Mouse (Mus musculus) lung, postnatal 0 days (tissue): Measurements from ENCODE around the gene Alk. TPM values are rescaled to one million over a fixed set of nuclear protein-coding genes. Genes with fewer than 3 reads are reported as not detected.

ENCODE experiments used
- ATAC-seq: fragments of 200-750 bp; cut with Nextera tagmentation; 2 replicates; pipeline ENCODE4 v1.8.0; 2017; ENCODE audit warnings: moderate library complexity
- DNase-seq: peaks from one replicate; pipeline ENCODE4 v3.0.0-alpha.2; 2016; ENCODE audit warnings: low spot score
- H3K27ac ChIP-seq: fragments of 300-500 bp; sonication (generic); 2 replicates; pipeline ENCODE4 v1.5.1; 2014; ENCODE audit warnings: antibody characterized with exemption, mild to moderate bottlenecking, low read length, mixed read lengths
- H3K27me3 ChIP-seq: fragments of 300-500 bp; sonication (generic); replicated peaks from 2 replicates; pipeline ENCODE4 v1.6.1; 2014; ENCODE audit warnings: low read length, mixed read lengths; ENCODE audit not compliant: insufficient read depth
- H3K36me3 ChIP-seq: fragments of 300-500 bp; sonication (generic); 2 replicates; pipeline ENCODE4 v1.6.1; 2014; ENCODE audit warnings: low read length, mixed read lengths; ENCODE audit not compliant: insufficient read depth
- H3K4me1 ChIP-seq: fragments of 300-500 bp; sonication (generic); 2 replicates; pipeline ENCODE4 v1.6.1; 2014; ENCODE audit warnings: antibody characterized with exemption, low read depth, low read length, mixed read lengths; ENCODE audit not compliant: insufficient read depth
- H3K4me2 ChIP-seq: fragments of 300-500 bp; sonication (generic); replicated peaks from 2 replicates; pipeline ENCODE4 v1.6.1; 2014; ENCODE audit warnings: low read depth, mild to moderate bottlenecking, low read length, moderate library complexity, mixed read lengths
- H3K4me3 ChIP-seq: fragments of 300-500 bp; sonication (generic); 2 replicates; pipeline ENCODE4 v1.5.1; 2014; ENCODE audit warnings: low read depth, low read length
- H3K9ac ChIP-seq: fragments of 300-500 bp; sonication (generic); replicated peaks from 2 replicates; pipeline ENCODE4 v1.6.1; 2014; ENCODE audit warnings: low read depth, mild to moderate bottlenecking
- H3K9me3 ChIP-seq: fragments of 300-500 bp; sonication (generic); 2 replicates; pipeline ENCODE4 v1.6.1; 2016; ENCODE audit warnings: low read length, mixed read lengths
- CTCF ChIP-seq: IDR thresholded peaks from 2 replicates; pipeline ENCODE4 v1.5.1; 2016; ENCODE audit warnings: antibody characterized with exemption, mild to moderate bottlenecking
- EP300 ChIP-seq: IDR thresholded peaks from 2 replicates; pipeline ENCODE4 v1.6.1; 2016; ENCODE audit warnings: antibody characterized with exemption, mild to moderate bottlenecking, control low read depth
- WGBS: fragments of 180-500 bp; shearing (Covaris S2); extraction: QIAGEN DNeasy Blood & Tissue Kit; methylation state at CpG from one replicate; pipeline ENCODE4 v1.1.7; 2014; 5-methylcytosine and 5-hydroxymethylcytosine counted together
- polyA plus RNA-seq: library from polyadenylated mRNA; unstranded; fragments of >200 nt; fragmentation: Nextera tagmentation; extraction: Ambion mirVana; gene quantifications from 2 replicates; pipeline ENCODE4 v1.2.1, GENCODE M21; 2015

The Alk gene
- polyA plus RNA-seq, 1 experiment from 2014 or later = not detected

DNA sequence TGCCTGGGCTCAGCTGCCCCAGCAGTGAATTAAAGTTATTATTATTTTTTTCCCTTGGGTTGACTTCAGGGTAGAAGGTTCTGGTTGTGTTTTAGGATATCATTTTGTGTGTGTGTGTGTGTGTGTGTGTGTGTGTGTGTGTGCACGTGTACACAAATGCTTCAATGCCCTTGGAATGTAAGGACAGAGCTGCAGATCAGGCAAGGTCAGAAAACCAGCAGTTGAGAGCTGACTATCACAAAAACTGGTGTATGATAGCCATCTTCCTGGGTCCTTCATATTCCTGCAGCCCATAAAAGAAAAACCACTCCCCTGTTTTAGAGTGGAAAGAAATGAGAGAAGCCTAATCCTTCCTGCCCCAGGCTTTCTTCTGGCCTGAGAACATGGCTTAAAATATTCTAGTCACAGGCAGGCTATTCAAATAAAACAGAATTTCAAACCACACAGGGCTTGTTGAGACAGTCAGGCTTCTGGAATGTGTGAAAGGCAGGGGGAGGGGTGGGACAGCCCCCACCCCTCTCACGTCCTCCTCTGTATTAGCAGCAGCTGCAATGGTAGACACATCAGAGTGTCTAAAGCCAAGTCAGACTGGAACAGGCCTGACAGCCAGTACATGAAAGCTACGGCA, 623.8 kb downstream of the Alk start:
- Histone ChIP-seq H3K9ac (no peak overlapping the region), H3K4me3 (no peak overlapping the region), H3K4me2 (no peak overlapping the region), H3K9me3 (no peaks in the 10 kb centered on the region), H3K4me1 (no peaks in the 10 kb centered on the region), H3K27ac (no peak overlapping the region), H3K36me3 (no peaks in the 10 kb centered on the region), H3K27me3 (no peaks in the 10 kb centered on the region)
- ATAC-seq = no peak
- TF ChIP-seq EP300 (no peak), CTCF (no peak)
- 29% methylated on average over 3 of the region's 3 CpGs for WGBS
- no peak for DNase-seq

DNA sequence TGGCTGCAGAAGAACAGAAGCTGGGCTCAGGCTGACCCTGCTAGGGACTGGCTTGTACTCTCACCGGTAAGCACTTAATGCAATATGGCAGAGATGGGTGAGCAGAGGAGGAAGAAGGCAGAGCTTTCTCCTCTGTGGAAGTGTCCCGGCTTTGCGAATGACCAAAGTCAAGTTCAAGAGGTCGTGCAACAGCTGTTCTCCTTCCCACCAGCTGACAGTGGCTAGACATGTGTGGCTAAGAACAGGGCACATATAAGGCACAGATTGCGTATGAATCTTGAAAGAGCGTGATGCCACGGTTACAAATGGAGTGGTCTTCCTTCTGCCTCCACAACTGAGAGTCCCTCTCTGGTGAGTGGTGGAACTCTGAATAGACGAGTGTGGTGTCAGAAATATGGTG, 625.3 kb downstream of the Alk start:
- Histone ChIP-seq H3K9me3 (no peaks in the 10 kb centered on the region), H3K4me3 (no peak overlapping the region), H3K27me3 (no peaks in the 10 kb centered on the region), H3K9ac (no peak overlapping the region), H3K4me2 (no peak overlapping the region), H3K36me3 (no peaks in the 10 kb centered on the region), H3K27ac (no peak overlapping the region), H3K4me1 (no peaks in the 10 kb centered on the region)
- ATAC-seq (no peak), DNase-seq (no peak)
- WGBS = 72% methylated on average over 8 of the region's 8 CpGs
- TF ChIP-seq CTCF = no peak
- TF ChIP-seq EP300 = no peak

DNA sequence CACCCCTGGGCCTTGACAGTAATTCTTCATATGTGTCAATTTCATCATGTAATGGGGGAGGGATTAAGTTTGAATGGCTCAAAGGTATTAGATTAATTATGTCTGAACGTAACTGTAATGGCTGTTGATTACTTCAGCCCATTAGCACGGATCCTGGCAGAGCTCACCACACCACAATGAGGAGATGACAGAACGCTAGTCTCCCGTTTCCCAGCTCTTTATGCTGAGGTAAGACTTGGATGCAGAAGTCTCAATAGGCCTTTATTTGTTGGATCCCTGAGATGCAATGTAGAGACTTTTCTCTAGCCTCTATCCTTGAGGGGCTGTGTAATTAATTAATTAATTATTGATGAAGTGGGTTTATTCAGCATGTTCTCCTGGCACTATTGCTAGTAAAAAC, 627.8 kb downstream of the Alk start:
- H3K27ac ChIP-seq = no peak overlapping the region
- H3K36me3 ChIP-seq = no peaks in the 10 kb centered on the region
- no peak overlapping the region for H3K4me3 ChIP-seq
- H3K9ac ChIP-seq = no peak overlapping the region
- DNase-seq (no peak), ATAC-seq (no peak)
- no peaks in the 10 kb centered on the region for H3K9me3 ChIP-seq
- WGBS = 82% methylated on average over 4 of the region's 4 CpGs
- no peaks in the 10 kb centered on the region for H3K4me1 ChIP-seq
- no peak overlapping the region for H3K4me2 ChIP-seq
- TF ChIP-seq CTCF (no peak), EP300 (no peak)
- H3K27me3 ChIP-seq = no peaks in the 10 kb centered on the region

DNA sequence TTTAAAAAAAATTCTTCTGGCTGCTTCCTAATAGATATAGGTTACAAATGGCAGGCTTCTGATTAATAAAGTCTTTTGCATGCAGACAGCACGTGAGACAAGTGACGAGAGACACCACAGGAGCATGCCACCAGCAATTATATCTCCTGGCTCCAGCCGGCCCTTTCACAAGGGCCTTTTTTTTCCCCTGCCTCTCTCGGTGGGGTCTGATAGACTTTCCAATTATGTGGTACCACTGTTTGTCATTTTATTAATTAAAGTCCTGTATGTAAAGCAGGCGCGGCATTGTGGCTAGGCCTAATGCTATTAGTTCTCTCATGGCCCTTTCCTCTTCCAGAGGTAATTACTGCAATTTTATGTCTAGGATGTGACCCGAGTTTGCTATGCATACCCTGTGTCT, 630.7 kb downstream of the Alk start:
- no peak for TF ChIP-seq CTCF
- no peak for TF ChIP-seq EP300
- Histone ChIP-seq H3K4me2 (no peak overlapping the region), H3K27ac (no peak overlapping the region), H3K9ac (no peak overlapping the region), H3K9me3 (no peaks in the 10 kb centered on the region), H3K4me1 (no peaks in the 10 kb centered on the region), H3K36me3 (no peaks in the 10 kb centered on the region), H3K27me3 (no peaks in the 10 kb centered on the region), H3K4me3 (no peak overlapping the region)
- DNase-seq (no peak), ATAC-seq (no peak)
- WGBS = 84% methylated on average over 7 of the region's 7 CpGs

DNA sequence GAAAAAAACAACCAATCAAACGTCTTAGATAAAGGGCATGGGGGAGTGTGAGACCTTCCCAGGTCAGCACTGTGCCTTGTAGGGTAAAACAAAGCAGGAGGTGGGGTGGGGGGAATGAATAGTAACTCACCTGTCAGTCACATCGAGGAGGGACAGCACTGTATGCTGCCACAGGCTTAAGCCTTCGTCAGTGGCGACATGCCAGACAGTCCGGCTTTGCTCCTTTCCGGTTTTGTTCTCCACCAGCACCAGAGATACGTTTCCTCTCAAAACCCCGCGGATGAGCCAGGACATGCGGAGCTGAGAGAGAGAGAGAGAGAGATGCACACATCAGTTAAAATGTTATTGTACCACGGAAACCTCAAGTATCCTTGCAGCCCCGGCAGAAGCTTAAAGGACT, 637.1 kb downstream of the Alk start:
- H3K9ac ChIP-seq = no peak overlapping the region
- WGBS = 69% methylated on average over 12 of the region's 12 CpGs
- no peak overlapping the region for H3K4me3 ChIP-seq
- DNase-seq (no peak), ATAC-seq (no peak)
- no peak for TF ChIP-seq EP300
- TF ChIP-seq CTCF = no peak
- H3K36me3 ChIP-seq = no peaks in the 10 kb centered on the region
- H3K4me1 ChIP-seq = no peaks in the 10 kb centered on the region
- H3K27me3 ChIP-seq = no peaks in the 10 kb centered on the region
- H3K4me2 ChIP-seq = no peak overlapping the region
- no peaks in the 10 kb centered on the region for H3K9me3 ChIP-seq
- no peak overlapping the region for H3K27ac ChIP-seq

DNA sequence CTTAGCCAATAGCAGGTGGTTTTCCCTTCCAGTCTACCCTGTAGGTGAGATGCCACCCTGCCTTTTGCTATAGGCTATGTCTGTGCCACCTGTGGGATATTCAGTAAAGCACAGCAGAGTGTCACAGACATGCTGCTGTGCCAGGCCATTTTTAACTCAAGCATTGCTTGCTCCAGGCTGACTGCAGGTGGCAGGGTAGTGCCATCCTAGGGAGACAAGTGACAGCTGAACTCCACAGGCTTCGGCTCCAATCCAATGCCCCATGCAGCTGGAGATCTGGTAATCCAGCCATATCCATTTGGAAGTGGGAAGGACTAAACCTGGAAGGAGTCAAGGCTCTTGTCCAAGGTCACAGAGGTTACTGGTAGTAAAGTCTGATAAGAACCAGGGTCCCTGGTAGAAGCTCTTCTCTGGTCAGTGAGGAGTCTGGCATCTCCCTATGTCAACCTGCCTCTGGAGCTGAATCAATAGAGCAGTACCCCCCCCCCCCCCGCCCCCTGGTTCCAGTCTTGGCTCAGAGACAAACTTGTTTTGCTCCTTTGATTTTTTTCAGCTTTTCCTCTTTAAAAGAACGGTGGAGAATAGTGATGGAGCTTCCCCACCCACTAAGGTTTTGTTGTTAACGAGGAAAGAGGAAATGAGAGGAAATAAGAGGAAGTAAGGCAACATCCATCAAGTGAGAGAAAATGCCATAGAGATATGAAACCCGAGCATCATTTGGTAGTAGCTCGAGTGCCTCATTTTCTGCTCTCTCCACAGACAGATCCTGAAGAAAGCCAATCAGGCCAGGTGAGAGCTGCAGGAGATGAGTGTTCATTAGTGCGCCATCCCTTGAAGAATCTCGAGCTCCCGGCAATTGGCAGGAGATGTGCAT, 638.5 kb downstream of the Alk start:
- 49% methylated on average over 9 of the region's 9 CpGs for WGBS
- TF ChIP-seq CTCF = peak; percentile 69
- no peak for TF ChIP-seq EP300
- ATAC-seq = no peak

More for the DNA sequence above, 638.5 kb downstream of the Alk start:
- Histone ChIP-seq H3K27me3 (no peaks in the 10 kb centered on the region), H3K4me2 (no peak overlapping the region), H3K9ac (no peak overlapping the region), H3K9me3 (no peaks in the 10 kb centered on the region), H3K4me1 (no peaks in the 10 kb centered on the region), H3K4me3 (no peak overlapping the region), H3K36me3 (no peaks in the 10 kb centered on the region), H3K27ac (no peak overlapping the region)
- no peak for DNase-seq
